Mouse (Mus musculus): ENCODE measurements around the gene Rnf25. TPM values are rescaled to one million over a fixed set of nuclear protein-coding genes. Genes with fewer than 3 reads are reported as not detected.

Rnf25 gene
- total RNA-seq, 2 experiments from 2014 or later: 67.7 to 71.5 TPM

DNA sequence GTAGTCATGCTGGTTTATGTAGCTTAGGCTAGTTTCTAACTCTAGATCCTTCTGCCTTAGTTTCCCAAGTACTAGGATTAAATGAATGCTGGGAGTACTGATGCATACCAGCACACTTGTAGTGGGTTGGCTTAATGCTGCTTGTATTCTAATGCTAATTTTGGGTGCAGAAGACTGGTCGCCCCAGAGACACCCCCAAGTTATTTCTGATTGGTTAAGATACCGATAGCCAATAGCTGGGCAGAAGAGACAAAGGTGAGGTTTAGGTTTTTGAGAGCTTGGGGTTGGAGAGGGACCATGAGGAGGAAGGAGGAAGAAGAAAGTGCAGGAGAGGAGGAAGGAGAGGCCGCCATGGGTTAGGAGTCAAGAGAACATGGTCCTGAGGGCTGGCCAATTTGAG lies 18.6 kb downstream of the Rnf25 start:
- Histone ChIP-seq H3K27ac (no peak overlapping the region), H3K4me3 (no peak overlapping the region)
- no peak for DNase-seq (ENCODE audit: low spot score in 2 of 2)
- no peak for TF ChIP-seq CTCF (conservative IDR thresholded peaks at IDR 0.05)

DNA sequence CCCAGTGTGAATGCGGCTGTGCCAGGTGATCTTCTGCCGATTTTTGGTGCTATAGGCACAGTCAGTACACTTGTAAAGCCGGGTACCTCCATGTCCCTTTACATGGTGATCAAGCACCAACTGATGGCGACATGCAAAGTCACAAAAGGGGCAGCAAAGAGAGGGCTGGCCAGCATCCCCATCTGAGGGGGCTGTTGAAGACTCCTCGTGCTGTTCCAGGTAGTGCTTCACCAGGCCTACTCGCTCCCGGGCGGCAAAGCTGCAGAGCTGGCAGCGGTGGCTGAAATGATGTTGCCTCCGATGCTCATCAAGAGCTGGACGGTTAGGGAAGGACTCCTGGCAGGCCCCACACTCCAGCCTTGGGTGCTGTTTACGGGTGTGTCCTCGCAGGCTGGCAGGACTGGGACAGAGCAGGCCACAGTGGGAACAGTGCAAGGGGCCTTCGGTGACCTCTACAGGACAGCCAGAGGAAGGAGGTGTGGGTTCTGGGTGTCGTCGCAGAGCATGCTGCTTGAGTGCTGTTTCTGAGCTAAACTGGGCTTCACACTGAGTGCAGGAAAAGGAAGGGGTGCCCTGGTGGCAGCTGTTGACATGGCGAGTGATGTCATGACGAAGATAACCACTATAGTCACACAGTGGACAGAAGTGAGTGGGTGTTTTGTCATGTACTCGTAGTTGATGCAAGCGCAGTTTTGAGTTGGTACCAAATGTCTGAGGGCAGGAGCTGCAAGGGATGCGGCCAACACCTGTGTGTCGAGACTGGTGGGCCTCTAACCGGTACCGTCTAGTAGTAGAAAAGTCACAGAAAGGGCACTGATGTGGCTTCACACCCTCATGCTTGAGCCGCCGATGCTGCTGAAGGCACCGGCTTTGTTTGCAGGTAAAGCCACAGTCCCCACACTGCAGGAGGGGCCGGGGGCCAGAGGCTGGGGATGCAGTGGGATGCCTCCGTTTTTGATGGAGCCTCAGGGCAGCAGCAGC lies 31.2 kb downstream of the Rnf25 start:
- H3K4me3 ChIP-seq: no peak overlapping the region
- H3K27ac ChIP-seq: no peak overlapping the region
- no peak for DNase-seq (ENCODE audit: low spot score in 2 of 2)
- no peak; the same call in 1 of the 2 replicates for TF ChIP-seq CTCF (conservative IDR thresholded peaks at IDR 0.05)

DNA sequence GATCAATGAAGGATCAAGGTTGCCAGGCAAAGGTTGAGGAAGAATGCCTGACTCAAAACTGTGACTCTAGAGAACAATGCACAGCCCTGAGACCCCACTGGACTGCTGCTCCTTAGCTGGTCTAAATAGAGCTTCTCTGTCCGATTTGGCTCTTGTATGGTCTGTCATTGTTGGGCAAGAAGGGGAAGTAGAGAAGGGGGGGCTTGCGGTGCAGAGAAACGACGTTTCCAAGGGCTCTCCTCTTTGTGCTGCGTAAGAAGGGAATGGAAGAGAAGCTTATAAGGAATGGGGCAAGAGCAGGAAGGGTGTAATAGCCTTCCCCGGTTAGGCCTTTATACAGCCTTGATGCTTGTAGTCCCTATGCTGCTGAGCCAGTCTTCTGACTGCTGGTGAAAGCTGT lies 35.4 kb downstream of the Rnf25 start:
- Histone ChIP-seq H3K4me3 (no peak overlapping the region), H3K27ac (no peak overlapping the region)
- DNase-seq (ENCODE audit: low spot score in 2 of 2): no peak
- TF ChIP-seq CTCF (conservative IDR thresholded peaks at IDR 0.05): no peak

DNA sequence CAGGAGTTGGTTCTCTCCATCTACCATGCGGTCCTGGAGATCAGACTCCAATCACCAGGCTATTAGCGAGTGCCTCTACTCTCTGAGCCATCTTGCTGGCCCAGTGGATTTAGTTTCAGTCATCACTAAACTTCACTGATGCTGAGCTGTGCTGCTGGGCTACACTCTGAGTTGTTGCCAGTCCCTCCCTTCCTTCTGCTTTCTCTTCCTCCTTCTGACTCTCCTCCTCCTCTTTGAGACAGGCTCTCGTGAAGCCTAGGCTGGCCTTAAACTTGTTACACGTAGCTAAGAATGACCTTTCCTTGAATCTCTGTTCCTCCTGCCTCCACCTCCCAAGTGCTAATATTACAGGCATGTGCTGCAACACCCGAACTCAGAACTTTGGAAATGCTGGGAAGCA lies 42.1 kb downstream of the Rnf25 start:
- Histone ChIP-seq H3K4me3 (no peak overlapping the region), H3K27ac (no peak overlapping the region)
- no peak for DNase-seq (ENCODE audit: low spot score in 2 of 2)
- no peak for TF ChIP-seq CTCF (conservative IDR thresholded peaks at IDR 0.05)

DNA sequence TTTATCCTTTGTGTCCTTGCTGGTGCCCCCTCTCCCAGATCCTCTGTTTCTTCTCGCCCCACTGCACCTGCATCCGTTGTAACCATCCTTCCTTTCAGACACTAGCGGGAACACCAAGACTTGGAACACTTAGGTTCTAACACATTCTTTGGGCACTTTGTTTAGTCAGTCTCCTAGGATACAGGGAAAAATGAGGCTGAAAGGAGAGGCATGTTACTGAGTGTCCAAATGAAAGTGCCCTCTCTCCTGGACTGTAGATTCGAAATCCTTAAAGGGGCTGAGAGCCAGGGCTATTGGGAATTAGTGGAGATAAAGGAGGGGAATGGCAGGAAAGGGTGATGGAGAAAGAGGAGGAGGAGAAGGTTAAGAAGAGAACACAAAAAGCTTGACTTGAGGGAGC lies 57.0 kb downstream of the Rnf25 start, which contains the start of gene Usp37:
Gene Usp37 (minus strand): TSS at position 101 of the 400 bp plus-strand sequence.
- TF ChIP-seq CTCF (conservative IDR thresholded peaks at IDR 0.05): no peak
- peak within 1 kb of the TSS; percentile 86 for H3K27ac ChIP-seq
- peak within 1 kb of the TSS; percentile 46 for H3K4me3 ChIP-seq
- DNase-seq (ENCODE audit: low spot score in 2 of 2): peak in 1 of 2 experiments; percentile 3

Small RNA genes within 50 kb of the gene (microRNA-seq; reads per million reads assigned to microRNA genes)
- gene Gm25035: 0 reads per million in 2 experiments

Other genes starting within 250 kb of the Rnf25 start
- 1 to 10 TPM; 1.1 to 1.8 TPM for gene Catip, start 239.3 kb downstream of the Rnf25 start, total RNA-seq (2021)
- gene Slc11a1, start 226.2 kb downstream of the Rnf25 start, total RNA-seq (2021): 1 to 10 TPM; 3.1 to 3.9 TPM
- 10 to 100 TPM; 26.4 to 28.8 TPM for gene Ctdsp1, start 209.9 kb downstream of the Rnf25 start, total RNA-seq (2021)
- gene Vil1, start 192.0 kb downstream of the Rnf25 start, total RNA-seq (2021): under 1 TPM; 0.49 to 0.72 TPM
- 10 to 100 TPM; 21.9 to 24.0 TPM for gene Cnot9, start 95.3 kb downstream of the Rnf25 start, total RNA-seq (2021)
- gene Plcd4, start 58.5 kb downstream of the Rnf25 start, total RNA-seq (2021): 10 to 100 TPM; 18.4 to 20.4 TPM
- gene Usp37, start 57.1 kb downstream of the Rnf25 start, total RNA-seq (2021): 10 to 100 TPM; 22.9 to 23.4 TPM
- 10 to 100 TPM; 30.7 to 30.8 TPM for gene Zfp142, start 13.2 kb downstream of the Rnf25 start, total RNA-seq (2021)
- gene Bcs1l, start 13.1 kb downstream of the Rnf25 start, total RNA-seq (2021): 10 to 100 TPM; 23.7 to 24.8 TPM
- gene Stk36, start within 50 bp of the Rnf25 start, total RNA-seq (2021): 1 to 10 TPM; 3.3 to 5.6 TPM
- 10 to 100 TPM; 23.9 to 24.5 TPM for gene Ttll4, start 60.3 kb upstream of the Rnf25 start, total RNA-seq (2021)
- gene Cyp27a1, start 112.2 kb upstream of the Rnf25 start, total RNA-seq (2021): 1 to 10 TPM; 2.7 to 3.1 TPM
- not detected for gene Prkag3, start 147.8 kb upstream of the Rnf25 start, total RNA-seq (2021)
- gene Wnt6, start 170.5 kb upstream of the Rnf25 start, total RNA-seq (2021): 1 to 10 TPM in 1 of 2 experiments, under 1 TPM in 1; 0.79 to 1.1 TPM
- gene Wnt10a, start 190.1 kb upstream of the Rnf25 start, total RNA-seq (2021): 1 to 10 TPM; 2.5 to 3.3 TPM

Measured in layer of hippocampus, adult 2 months (tissue).